Mouse (Mus musculus): Measurements from ENCODE around the gene Ssh2.
A peak's percentile ranks its signal among the peaks of the same experiment; 100 is the strongest.
"Not testable (repeated sequence)": the region's sequence is repeated elsewhere in the genome, so short reads cannot be mapped to it uniquely, and the experiment has no call there.

Ssh2 gene

DNA sequence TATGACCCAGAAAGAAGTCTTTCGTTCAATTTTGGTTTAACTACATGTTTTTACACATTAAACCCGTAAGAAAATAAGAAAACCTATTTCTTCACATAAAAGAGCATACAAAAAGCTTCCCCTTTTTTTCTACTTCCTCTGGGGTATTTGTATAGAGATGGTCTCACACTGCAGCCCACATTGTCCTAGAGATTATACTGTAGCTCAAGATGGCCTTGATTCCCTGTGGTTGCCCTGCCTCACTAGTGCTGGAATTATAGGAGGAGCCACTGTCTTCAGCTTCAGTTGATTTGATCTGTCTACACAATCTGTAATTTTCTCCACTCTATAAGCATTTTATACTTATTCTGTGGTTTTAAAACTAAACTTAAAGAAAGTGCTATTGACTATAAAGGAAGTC, 15.4 kb downstream of the Ssh2 start:
- DNase-seq = no peak

DNA sequence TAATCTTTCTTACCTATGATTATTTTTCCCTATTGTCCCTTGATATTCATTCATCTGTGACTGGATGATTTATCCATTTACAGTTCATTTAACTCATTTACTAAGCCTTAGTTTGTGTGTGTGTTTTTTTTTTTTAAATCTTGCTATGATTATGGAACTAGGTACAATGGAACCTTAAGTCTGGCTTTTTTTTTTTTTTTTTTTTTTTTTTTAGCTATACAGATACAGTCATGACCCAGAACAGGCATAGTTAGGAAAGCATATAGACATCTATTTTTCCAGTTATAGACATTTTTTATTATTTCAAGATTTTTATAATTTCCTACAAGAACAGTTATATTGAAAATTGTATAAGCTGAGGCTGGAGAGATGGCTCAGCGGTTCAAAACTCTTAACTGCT, 19.2 kb downstream of the Ssh2 start:
- DNase-seq = no peak

- DNase-seq = no peak
These were observed 23.7 kb downstream of the Ssh2 start for GRCm38 (mm10) chr11:77239658-77240345.

DNA sequence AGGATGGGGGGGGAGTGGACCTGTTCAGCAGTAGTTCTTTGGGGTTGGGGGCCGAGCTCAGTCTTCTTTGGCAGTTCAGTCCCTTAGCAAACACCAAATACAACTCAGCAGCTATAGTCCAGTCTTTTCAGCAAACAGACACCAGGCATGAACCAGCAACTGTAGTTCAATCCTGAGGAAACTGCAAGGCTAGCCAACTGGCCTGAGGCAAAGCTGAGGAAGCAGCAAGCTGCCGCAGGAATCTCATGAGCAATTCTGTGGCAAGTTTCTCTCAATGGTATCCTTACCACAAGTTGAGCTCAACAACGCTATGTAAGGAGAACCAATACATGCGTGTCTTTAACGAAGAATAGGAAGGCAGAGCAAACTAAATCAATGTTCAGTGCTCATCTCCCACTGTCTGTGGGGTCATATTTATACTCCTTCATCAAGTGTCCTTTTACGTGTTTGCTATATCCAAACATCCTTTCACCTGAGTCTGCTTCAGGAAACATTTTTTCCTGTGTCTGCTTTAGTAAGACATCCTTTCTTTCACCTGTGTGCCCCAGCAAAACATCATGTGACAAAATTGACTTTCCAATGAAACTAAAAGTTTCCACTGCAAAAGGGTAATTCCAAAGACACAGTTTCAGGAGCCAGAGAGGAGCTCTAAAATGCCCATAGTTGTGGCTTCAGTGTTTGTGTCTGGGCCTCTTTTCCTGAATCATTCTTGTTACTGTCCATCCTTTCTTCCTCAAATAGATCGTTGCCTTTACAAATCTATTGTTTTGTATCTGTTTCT, 24.6 kb downstream of the Ssh2 start:
- no peak for DNase-seq

- DNase-seq = peak; percentile 7
These were observed 26.8 kb downstream of the Ssh2 start for GRCm38 (mm10) chr11:77242912-77243311.

DNA sequence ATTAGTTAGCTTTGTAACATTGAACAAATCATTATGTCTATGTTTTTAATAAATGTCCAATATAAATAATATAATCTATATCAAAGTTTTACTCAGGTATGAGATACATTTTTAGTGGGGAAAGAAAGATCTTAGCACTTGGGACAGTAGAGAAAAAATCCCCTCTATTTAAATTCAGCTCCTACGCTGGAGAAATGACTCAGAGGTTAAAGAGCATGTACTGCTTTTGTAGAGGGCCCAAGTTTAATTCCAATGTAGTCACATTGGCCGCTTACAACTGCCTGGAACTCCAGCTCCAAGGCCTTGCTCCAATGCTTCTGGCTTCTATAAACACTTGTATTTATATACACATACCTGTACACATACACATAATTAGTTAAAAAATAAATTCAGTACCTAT, 36.7 kb downstream of the Ssh2 start:
- no peak for DNase-seq

DNA sequence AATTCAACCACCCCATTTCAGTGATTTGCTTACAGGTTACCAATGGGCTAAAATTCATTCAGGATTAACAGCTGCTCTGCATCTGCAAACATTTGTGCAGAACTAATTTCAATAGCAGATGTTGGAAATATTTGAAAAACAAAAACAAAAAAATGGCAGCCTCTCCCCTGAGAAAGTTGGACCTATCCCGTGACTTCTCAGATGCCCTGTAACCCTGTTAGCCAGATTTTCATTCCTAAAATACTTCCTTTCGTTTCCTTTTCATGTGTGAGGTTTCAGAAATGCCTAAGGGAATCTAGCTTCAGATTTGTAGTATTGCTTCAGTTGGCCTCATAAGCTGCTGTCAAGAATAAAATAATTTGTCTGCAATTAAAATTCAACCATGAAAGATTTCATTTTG, 43.4 kb downstream of the Ssh2 start:
- no peak for DNase-seq

DNA sequence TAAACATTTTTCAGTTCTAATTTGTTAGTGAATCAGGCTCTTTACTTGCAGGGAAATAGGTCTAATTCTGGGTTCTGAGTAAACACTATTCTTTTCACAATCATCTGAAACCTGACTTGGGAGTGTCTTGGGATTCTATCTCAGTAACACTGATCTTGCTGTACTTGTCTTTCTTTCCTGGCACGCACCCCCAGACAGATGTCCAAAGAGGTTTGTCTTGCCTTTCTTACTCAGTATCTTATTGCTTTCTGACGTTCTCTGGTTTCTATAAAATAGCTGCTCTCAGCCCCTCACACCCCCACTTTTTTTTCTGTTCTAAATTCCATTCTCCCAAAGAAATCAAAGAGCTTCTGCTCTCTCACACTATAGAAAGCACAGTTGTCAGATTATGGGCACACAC, 51.3 kb downstream of the Ssh2 start:
- DNase-seq = no peak

DNA sequence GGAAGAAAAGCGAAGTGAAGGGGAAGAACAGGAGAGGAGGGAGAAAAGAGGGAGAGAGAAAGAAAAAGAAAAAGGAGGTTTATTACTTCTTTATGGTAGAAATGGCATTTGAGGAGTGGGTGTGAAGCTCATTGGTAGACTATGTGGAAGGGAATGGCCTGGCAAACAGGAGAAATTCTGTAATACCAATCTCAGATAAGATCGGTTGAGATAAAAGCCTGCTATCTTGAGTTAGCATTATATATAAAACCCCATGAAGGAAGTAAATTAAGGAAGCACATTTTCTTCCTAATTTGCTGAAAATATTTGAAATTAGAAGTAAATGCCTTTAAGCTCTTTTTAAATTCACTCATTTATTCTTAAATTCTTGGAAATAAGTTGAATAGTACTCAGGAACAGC, 59.9 kb downstream of the Ssh2 start:
- DNase-seq = no peak

- not testable (repeated sequence) for DNase-seq
These were observed 62.5 kb downstream of the Ssh2 start for GRCm38 (mm10) chr11:77278538-77278937.

- no peak for DNase-seq
These were observed 64.1 kb downstream of the Ssh2 start for GRCm38 (mm10) chr11:77280219-77280618.

DNA sequence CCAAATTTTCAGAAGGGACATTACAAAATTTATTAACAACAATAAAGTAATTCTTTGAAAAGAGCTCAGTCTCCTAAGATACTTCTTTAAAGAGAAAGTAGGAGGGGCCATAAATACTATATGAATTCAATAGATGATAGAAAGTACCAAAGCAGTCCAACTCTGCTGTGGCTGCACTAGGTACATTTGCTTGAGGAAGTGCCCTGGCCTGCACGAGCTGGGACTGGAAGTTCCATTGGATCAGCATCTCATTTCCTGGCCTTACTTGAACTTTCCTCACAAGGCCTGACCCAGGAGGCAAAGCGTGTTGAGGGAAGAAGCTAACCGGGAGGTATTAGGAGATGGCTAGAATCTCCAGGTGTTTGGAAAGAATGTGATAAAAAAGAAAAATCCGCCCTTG, 75.4 kb downstream of the Ssh2 start:
- DNase-seq = no peak

- DNase-seq = not testable (repeated sequence)
These were observed 77.6 kb downstream of the Ssh2 start for GRCm38 (mm10) chr11:77293673-77294072.

- DNase-seq = no peak
These were observed 81.2 kb downstream of the Ssh2 start for GRCm38 (mm10) chr11:77297246-77297645.

GRCm38 (mm10) chr11:77307205-77307604, 91.1 kb downstream of the Ssh2 start:
- no peak for DNase-seq

DNA sequence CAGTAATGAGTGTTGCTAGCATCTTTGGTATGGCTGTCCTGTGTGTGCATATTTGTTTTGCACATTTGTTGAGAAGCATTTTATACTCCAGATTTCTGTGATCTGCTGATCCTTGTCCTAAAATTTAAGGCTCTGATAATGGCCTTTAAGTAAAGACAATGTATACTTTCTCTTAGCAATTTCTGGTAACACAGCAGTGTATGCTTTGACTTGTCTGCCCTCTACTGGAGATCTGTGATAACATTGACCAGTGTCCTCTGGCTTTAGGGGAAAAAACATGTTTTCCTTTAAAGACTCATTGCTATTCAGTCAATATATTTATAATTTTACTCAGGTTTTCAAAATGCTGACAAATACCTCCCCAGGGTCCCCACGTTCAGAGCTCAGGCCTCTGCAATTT, 92.4 kb downstream of the Ssh2 start:
- DNase-seq = peak; percentile 60

GRCm38 (mm10) chr11:77317721-77318477, 101.8 kb downstream of the Ssh2 start:
- DNase-seq = peak; percentile 66

DNA sequence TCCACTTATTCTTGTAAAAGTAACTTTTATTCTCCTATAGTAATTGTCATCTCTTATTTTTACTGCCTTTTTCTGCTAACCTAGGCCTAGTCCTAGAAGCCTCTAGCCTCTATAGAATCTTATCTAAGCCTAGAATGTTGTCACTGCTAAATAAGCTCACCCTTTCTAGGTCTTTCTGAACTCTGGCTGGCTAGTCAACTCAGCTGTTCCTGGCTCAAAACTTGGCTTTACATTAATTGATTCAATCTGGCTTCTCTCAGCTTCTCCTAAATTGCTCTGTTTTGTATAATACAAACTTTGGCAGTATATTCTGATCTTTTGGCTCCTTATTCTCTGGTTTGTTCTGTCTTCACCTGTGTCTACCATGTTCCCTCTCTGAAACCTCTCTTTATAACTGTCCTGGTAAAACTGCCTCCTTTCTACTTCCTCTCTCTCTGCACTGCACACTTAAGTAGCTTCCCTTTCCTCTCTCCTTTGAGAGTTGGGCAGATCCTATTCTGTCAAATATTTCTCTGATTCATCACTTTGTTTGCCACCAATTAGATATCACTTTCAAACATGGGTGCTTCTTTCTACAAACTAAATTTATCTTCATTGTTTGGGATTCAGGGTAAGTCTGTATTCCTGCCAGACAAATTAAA, 102.5 kb downstream of the Ssh2 start:
- DNase-seq = no peak

GRCm38 (mm10) chr11:77321214-77321613, 105.1 kb downstream of the Ssh2 start:
- no peak for DNase-seq

- no peak for DNase-seq
These were observed 114.4 kb downstream of the Ssh2 start for GRCm38 (mm10) chr11:77330529-77330928.

- DNase-seq = no peak
These were observed 131.2 kb downstream of the Ssh2 start for GRCm38 (mm10) chr11:77347273-77347672.

DNA sequence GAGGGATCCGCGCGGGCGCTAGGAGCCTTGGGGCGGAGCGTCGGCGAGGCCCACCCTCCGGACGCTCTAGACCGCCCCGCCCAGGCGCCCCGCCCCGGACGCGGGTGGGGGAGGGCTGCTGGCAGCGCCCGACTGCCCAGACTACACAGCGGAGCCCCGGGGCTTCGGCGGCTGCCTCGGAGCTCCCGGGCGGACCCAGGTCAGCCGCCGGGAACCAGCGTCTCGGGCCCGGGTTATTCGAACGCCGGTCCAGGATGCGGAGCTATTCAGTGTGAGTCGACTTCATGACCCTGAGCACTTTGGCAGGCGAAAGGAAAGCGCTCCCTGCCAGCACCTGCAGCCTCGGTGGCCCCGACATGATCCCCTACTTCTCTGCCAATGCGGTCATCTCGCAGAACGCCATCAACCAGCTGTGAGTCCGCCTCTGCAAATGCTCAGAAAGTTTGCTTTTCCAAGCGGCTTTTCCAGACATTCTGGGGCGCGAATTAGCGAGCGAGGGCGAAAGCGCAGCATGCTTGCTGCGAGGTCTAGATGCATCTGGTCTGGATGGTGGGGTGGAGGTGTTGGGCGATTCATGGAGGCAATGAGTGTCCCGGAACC, 132.2 kb downstream of the Ssh2 start:
- DNase-seq = peak; percentile 95

- no peak for DNase-seq
These were observed 132.9 kb downstream of the Ssh2 start for GRCm38 (mm10) chr11:77348985-77349384.
